Mouse (Mus musculus): ENCODE data around the gene Rdx.

- no peak for TF ChIP-seq POLR2A (IDR thresholded peaks at IDR 0.05; ENCODE audit: borderline replicate concordance, insufficient read depth, low read length)
- TF ChIP-seq CTCF (IDR thresholded peaks at IDR 0.05; ENCODE audit: borderline replicate concordance, insufficient read depth, low read depth, low read length), result peak; percentile 41; the same call in 1 of the 2 replicates
Measured at GRCm38 (mm10) chr9:52130348-52130747, 83.4 kb downstream of the Rdx start.
